Mouse (Mus musculus) stomach, postnatal 0 days (tissue): ENCODE data around the gene Ccdc167. TPM values are rescaled to one million over a fixed set of nuclear protein-coding genes. Genes with fewer than 3 reads are reported as not detected.

Experiments
- ATAC-seq: fragments of 200-750 bp; cut with Nextera tagmentation; 2 replicates; pipeline ENCODE4 v1.8.0; 2017; ENCODE audit not compliant: low FRiP score, low TSS enrichment
- DNase-seq: peaks from one replicate; pipeline ENCODE4 v3.0.0-alpha.2; 2016; ENCODE audit warnings: low spot score
- H3K27ac ChIP-seq: fragments of 300-500 bp; sonication (generic); replicated peaks from 2 replicates; pipeline ENCODE4 v1.5.1; 2014; ENCODE audit warnings: mild to moderate bottlenecking, control low read depth
- H3K27me3 ChIP-seq: fragments of 300-500 bp; sonication (generic); 2 replicates; pipeline ENCODE4 v1.6.1; 2014; ENCODE audit warnings: low read length; ENCODE audit not compliant: control insufficient read depth, insufficient read depth
- H3K36me3 ChIP-seq: fragments of 300-500 bp; sonication (generic); 2 replicates; pipeline ENCODE4 v1.6.1; 2014; ENCODE audit warnings: low read length, mixed read lengths; ENCODE audit not compliant: control insufficient read depth, insufficient read depth
- H3K4me1 ChIP-seq: fragments of 300-500 bp; sonication (generic); replicated peaks from 2 replicates; pipeline ENCODE4 v1.6.1; 2014; ENCODE audit warnings: antibody characterized with exemption; ENCODE audit not compliant: control insufficient read depth, insufficient read depth
- H3K4me2 ChIP-seq: fragments of 300-500 bp; sonication (generic); replicated peaks from 2 replicates; pipeline ENCODE4 v1.6.1; 2014; ENCODE audit warnings: low read depth, mild to moderate bottlenecking, control low read depth, moderate library complexity
- H3K4me3 ChIP-seq: fragments of 300-500 bp; sonication (generic); 2 replicates; pipeline ENCODE4 v1.5.1; 2014; ENCODE audit warnings: low read depth, low read length, control low read depth
- H3K9ac ChIP-seq: fragments of 300-500 bp; sonication (generic); 2 replicates; pipeline ENCODE4 v1.6.1; 2014; ENCODE audit warnings: mild to moderate bottlenecking, low read length, control low read depth, mixed read lengths
- H3K9me3 ChIP-seq: fragments of 300-500 bp; sonication (generic); 2 replicates; pipeline ENCODE4 v1.6.1; 2016; ENCODE audit warnings: low read length; ENCODE audit not compliant: control insufficient read depth
- CTCF ChIP-seq: IDR thresholded peaks from 2 replicates; pipeline ENCODE4 v1.5.1; 2016; ENCODE audit warnings: antibody characterized with exemption, low read depth, mild to moderate bottlenecking, moderate library complexity
- EP300 ChIP-seq: optimal IDR thresholded peaks from 2 replicates; pipeline ENCODE3; 2016; ENCODE audit warnings: antibody characterized with exemption
- WGBS: fragments of 180-500 bp; shearing (Covaris S2); extraction: QIAGEN DNeasy Blood & Tissue Kit; methylation state at CpG from one replicate; pipeline ENCODE4 v1.1.7; 2014; 5-methylcytosine and 5-hydroxymethylcytosine counted together
- polyA plus RNA-seq: library from polyadenylated mRNA; unstranded; fragments of >200 nt; fragmentation: Nextera tagmentation; extraction: Ambion mirVana; gene quantifications from 2 replicates; pipeline ENCODE4 v1.2.1, GENCODE M21; 2015

The Ccdc167 gene
- polyA plus RNA-seq, 1 experiment from 2014 or later: 8.6 TPM

- WGBS: 91% methylated on average over 4 of the region's 4 CpGs
- TF ChIP-seq EP300 (no peak), CTCF (no peak)
- H3K4me3 ChIP-seq: no peak overlapping the region
Measured at GRCm38 (mm10) chr17:29684275-29684674, 32.6 kb downstream of the Ccdc167 start.

GRCm38 (mm10) chr17:29683127-29683526 lies 33.7 kb downstream of the Ccdc167 start:
- WGBS: 71% methylated on average over 2 of the region's 2 CpGs
- Histone ChIP-seq H3K4me1 (no peaks in the 10 kb centered on the region), H3K27me3 (no peaks in the 10 kb centered on the region), H3K4me2 (no peak overlapping the region), H3K9ac (no peak overlapping the region), H3K27ac (no peak overlapping the region), H3K4me3 (no peak overlapping the region), H3K36me3 (peaks cover 29% of the 10 kb centered on the region), H3K9me3 (no peaks in the 10 kb centered on the region)
- no peak for DNase-seq
- no peak for ATAC-seq
- TF ChIP-seq CTCF: no peak
- no peak for TF ChIP-seq EP300

More at GRCm38 (mm10) chr17:29684275-29684674, 32.6 kb downstream of the Ccdc167 start:
- Histone ChIP-seq H3K36me3 (peaks cover 26% of the 10 kb centered on the region), H3K9me3 (no peaks in the 10 kb centered on the region), H3K4me2 (no peak overlapping the region), H3K9ac (no peak overlapping the region), H3K4me1 (no peaks in the 10 kb centered on the region), H3K27me3 (no peaks in the 10 kb centered on the region), H3K27ac (no peak overlapping the region)
- ATAC-seq (no peak), DNase-seq (no peak)

- 87% methylated on average over 7 of the region's 7 CpGs for WGBS
- Histone ChIP-seq H3K4me1 (no peaks in the 10 kb centered on the region), H3K4me2 (no peak overlapping the region), H3K27ac (no peak overlapping the region), H3K36me3 (peaks cover 26% of the 10 kb centered on the region), H3K27me3 (no peaks in the 10 kb centered on the region), H3K4me3 (no peak overlapping the region), H3K9me3 (no peaks in the 10 kb centered on the region), H3K9ac (no peak overlapping the region)
- ATAC-seq: no peak
- no peak for TF ChIP-seq CTCF
- no peak for TF ChIP-seq EP300
- DNase-seq: no peak
Measured at GRCm38 (mm10) chr17:29682261-29682660, 34.6 kb downstream of the Ccdc167 start.

- H3K27ac ChIP-seq: no peak overlapping the region
- no peak for TF ChIP-seq CTCF
- TF ChIP-seq EP300: no peak
- DNase-seq: no peak
Measured at GRCm38 (mm10) chr17:29681669-29682068, 35.2 kb downstream of the Ccdc167 start.

GRCm38 (mm10) chr17:29680921-29681320 lies 35.9 kb downstream of the Ccdc167 start:
- ATAC-seq (no peak), DNase-seq (no peak)
- H3K4me3 ChIP-seq: no peak overlapping the region
- no peak overlapping the region for H3K9ac ChIP-seq
- H3K4me1 ChIP-seq: no peaks in the 10 kb centered on the region
- peaks cover 17% of the 10 kb centered on the region for H3K36me3 ChIP-seq
- H3K9me3 ChIP-seq: no peaks in the 10 kb centered on the region
- no peaks in the 10 kb centered on the region for H3K27me3 ChIP-seq
- no peak overlapping the region for H3K27ac ChIP-seq
- WGBS: 77% methylated on average over 2 of the region's 2 CpGs
- no peak overlapping the region for H3K4me2 ChIP-seq
- no peak for TF ChIP-seq CTCF
- no peak for TF ChIP-seq EP300

More at GRCm38 (mm10) chr17:29681669-29682068, 35.2 kb downstream of the Ccdc167 start:
- H3K4me2 ChIP-seq: no peak overlapping the region
- no peak overlapping the region for H3K4me3 ChIP-seq
- no peak for ATAC-seq
- H3K27me3 ChIP-seq: no peaks in the 10 kb centered on the region
- no peaks in the 10 kb centered on the region for H3K9me3 ChIP-seq
- no peaks in the 10 kb centered on the region for H3K4me1 ChIP-seq
- no peak overlapping the region for H3K9ac ChIP-seq
- peaks cover 23% of the 10 kb centered on the region for H3K36me3 ChIP-seq
- WGBS: 93% methylated on average over 9 of the region's 9 CpGs

GRCm38 (mm10) chr17:29680174-29680573 lies 36.7 kb downstream of the Ccdc167 start:
- Histone ChIP-seq H3K4me3 (no peak overlapping the region), H3K4me2 (no peak overlapping the region), H3K4me1 (no peaks in the 10 kb centered on the region), H3K9ac (no peak overlapping the region), H3K27me3 (no peaks in the 10 kb centered on the region), H3K36me3 (peaks cover 18% of the 10 kb centered on the region), H3K27ac (no peak overlapping the region), H3K9me3 (no peaks in the 10 kb centered on the region)
- DNase-seq (no peak), ATAC-seq (peak; percentile 38; the same call in 1 of the 2 replicates)
- no peak for TF ChIP-seq CTCF
- no peak for TF ChIP-seq EP300
- WGBS: 55% methylated on average over 2 of the region's 2 CpGs
